Mouse (Mus musculus) lung, postnatal 14 days (tissue): ENCODE measurements at regions not wholly inside any gene's neighbourhood (a gene's known extent, or its start where the extent isn't known, plus 50 kb on each side); places are given as distances from the start of the nearest gene placed in this dataset.

Experiments
- DNase-seq: peaks from one replicate; pipeline ENCODE4 v3.0.0; 2021

DNA sequence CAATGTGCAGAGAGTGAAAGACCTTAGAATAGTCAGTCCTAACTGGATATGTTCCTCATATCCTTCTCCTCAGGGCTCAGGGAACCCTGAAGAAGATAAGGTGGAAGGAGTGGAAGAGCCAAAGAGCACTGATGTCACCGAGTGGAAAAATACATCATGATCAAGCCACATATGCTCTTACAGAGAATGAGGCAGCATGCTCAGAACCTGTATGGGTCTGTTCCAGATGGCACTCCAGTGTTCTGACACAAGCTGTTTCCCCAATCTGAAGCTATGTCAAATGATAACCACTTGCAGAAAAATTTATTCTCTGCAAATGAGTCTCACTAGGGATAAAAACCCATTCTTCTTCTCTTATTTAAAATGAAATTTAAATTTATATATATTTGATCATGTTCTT is 572.6 kb upstream of the Robo2 start:
- DNase-seq: no peak

DNA sequence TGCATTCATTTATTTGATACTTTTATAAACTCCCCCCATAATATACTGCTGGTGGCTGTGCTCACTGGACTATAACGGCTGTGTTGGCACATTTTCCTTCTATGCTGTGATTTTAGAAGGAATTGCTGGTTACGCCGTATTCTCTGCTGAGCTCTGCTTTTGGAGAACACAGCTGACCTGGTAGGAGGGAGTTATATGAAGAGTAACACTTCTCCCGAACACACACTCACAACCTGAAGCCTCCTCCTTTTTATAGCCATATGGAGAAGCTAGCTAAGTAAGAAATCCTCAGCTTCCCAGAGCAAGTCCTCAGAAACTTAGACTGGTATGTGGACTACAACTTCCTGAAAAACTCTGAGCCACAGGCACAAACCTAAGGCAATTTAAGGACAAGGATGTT is 554.5 kb upstream of the Robo2 start:
- DNase-seq: no peak

DNA sequence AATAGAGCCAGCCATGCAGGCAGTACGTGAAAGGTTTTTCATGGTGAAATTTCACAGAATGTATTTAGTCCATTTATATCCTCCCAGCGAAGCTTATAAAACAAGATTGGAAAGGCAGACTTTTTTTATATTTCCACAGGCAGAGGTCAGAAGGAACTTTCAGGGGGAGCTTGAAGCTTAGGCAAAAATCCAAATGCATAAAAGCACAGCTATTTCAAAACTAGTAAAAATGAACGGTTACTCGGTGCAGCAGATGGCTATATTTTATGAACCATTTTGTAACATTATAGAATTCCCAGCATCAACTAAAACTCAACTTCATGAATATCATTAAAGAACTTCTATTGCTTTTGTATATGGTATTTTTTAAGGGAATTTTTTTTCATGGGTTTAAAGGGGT is 518.1 kb upstream of the Robo2 start:
- DNase-seq: no peak

DNA sequence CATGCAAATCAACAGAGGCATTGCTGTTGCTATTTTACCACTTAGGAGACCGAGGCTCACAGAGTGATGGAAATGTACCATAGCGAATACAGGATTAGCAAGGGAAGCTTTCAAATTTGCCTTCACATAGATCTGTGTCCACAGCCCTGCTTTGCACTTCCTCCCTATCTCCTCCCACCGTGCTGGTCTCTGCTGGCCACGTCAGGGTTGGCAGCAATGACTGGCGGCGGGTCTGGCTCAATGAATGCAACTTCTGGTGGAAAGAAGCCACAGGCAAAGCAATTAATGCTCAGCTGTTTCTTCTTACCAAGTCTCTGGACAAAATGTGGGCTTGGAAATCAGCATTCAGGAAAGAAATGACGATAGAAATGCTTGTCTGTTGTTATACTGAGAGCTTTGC is 489.2 kb upstream of the Robo2 start:
- DNase-seq: peak; percentile 16

DNA sequence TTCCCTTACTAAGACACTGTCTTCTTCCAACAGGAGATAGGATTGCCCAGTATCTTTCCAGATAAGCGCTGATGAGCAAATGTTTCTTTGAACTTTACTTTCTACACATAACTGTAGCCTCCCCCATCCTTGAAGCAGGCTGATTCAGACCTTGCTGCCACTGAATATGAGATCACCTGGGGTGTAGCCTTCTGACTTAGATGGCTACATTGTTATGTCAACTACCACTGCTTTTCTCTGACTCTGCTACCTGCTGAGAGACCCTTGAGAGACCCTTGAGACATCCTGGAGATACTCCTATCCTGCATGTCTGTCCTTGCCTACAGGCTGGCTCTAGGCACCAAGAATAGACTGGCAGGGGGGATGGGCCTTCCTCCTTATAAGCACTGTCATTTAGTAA is 476.1 kb upstream of the Robo2 start:
- DNase-seq: no peak

DNA sequence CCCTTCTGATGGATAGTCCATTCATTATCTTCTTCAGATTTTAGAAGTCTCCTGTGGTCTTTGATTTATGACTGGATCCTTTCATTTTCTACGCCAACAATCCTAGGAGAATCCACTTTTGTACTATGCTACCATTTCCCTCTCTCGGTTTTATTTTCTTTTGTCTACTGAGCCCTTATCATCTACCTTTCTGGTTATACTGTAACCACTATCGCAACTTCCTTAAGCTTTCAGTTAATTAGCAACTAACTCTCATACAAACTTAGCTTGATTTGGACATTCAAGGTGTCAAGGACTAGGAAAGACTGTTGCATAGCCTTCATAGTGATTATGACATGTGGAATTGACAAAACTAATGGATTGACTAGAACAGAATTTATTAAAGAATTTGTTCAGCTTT is 467.0 kb upstream of the Robo2 start:
- DNase-seq: no peak

DNA sequence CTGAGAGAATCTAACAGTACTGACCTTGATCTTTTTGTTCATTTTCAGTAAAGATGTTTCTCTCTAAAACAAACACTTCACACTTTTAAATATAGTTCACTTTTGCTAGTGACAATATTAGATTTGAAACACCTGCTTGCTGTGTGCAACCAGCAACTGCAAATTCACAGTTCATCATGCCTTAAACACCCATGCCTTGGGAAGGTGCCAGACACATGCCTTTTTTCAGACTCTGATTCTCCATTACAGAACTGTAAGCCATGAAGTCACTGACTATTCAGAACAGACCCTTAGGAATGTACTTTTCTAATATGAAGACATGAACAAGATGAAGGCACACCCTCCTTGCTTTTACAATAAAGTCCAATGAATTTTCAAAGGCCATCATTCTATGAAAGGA is 462.1 kb upstream of the Robo2 start:
- no peak for DNase-seq

DNA sequence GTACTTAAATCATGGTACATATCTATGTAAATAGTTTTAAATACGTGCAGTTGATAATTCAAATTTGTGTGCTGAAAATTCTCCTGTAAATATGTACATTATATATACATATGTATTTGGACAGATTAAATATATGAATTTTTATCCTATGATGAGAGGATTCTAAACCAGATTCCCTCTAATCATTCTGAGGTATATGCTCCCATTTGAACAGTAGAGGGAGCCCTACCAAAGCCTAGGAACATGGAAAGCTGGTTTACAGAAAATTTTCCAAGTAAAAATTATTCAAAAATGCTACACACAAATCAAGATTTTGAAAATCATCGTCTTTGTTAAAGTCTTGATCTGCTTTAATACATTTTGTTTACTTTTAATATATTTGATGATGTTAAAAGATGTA is 446.1 kb upstream of the Robo2 start:
- no peak for DNase-seq

DNA sequence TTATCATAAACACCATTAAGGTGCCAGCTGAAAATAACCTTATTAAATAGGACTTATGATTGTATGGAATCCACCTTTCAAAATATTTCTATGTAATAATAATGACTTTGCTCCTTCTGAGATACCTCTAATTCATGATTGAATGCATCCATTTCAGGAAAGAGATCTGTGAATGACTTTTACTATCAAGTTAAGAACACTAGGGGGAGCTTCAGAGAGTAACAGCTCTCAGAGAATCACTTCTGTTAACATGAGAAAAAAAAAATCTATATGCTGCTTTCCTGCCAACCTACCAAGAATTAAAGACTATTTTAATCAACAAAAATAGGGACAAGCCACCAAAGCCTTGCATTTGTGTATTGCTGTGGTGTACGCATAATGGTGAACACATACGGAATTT is 428.4 kb upstream of the Robo2 start:
- no peak for DNase-seq

DNA sequence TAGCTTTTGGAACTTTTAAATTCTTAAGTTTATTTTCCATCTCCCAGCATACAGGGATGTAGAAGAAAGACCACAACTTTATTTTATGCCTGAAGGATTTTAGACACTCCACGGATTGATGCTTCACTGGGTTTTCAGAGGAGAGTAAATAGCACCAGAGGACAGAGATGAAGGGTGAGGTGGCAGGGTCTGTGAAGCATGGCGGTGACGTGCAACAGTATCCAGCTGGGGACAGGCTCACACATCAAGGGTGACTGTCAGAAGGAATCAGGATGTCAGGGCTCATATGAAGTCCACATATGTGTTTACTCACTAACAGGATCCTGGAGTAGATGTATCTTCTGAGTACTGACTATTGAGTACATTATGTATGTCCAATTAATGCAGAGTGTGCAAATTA is 402.8 kb upstream of the Robo2 start:
- DNase-seq: no peak

DNA sequence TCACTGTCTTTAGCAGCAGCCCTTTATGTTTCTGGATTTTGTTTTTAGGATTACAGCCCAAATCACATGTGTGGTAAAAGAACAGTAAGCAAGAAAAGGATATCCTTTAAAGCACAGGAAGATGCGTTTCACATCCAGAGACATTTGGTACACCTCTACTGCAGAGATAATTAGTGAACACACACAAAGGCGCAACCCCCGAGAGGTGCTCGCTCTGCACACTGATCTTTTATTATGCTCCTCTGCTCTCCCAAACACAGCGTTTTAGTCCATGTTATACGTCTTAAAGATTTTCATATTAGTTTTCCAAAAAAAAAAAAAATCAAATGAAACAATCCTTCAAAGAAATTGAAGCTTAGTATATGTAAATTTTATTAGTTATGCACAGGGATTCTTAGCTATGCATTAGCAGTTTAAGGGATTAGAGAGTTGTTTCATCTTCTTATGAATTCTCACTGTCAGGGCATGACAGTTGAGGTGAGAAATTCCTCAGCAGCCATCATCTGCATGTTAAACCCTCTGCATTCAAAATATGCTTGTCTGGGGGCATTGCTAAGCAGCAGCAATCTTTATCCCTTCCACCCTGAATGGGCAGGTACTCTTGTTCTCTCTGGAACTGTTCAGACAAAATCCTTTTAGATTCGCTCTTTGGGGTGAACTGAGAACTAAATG is 397.7 kb upstream of the Robo2 start:
- DNase-seq: no peak

DNA sequence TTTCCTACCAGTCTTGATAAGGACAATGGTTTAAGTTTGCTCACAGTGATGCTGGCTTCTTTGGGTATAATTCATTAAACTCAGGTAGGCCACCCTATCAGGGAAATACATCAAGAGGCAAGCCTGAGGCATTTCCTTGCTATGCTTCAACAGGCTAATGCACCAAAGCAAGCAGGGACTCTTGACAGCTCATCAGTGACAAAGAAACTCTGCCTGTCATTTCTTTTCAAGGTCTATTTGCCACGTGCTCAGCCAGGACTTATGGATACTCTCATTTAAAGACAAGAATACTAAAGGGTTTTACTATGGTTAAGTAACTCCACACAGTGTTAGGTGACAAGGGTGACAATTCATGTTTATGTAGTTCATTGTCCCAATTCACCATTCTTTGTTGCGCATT is 395.1 kb upstream of the Robo2 start:
- DNase-seq: no peak

DNA sequence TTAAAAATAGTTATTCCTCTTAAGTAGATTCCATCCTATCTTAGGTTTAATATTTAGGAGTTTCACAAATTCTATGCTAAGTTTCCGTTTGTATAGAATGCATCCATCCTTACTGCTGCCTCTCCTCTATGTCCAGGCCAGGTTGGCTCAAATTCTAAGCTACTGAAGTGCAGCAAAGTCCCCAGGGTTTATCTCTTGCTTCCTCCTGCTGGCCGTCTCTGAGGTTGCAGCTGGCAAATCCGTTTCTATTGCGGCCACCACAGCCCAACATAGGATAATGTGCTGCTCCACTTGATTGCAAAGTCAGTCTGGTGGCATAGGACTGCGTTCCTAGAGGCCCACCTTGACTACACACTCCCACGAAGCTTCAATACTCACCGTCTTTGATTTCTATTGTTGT is 389.7 kb upstream of the Robo2 start:
- DNase-seq: peak; percentile 56

DNA sequence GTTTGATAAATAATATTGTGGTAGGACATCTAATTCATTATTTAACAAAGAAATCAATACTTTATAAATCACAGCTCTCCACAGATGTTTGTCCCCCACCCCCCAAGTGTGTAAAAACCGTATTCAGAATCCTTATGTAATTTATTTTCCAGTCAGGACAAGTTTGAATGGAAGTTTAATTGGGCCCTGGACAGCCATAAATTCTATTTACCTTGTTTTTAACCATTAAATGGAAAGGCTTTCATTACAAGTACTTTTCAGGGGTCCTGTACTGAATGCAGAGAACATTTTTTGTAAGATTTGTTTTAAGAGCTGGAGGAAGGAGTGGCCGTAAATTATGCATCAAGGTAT is 384.7 kb upstream of the Robo2 start:
- no peak for DNase-seq

DNA sequence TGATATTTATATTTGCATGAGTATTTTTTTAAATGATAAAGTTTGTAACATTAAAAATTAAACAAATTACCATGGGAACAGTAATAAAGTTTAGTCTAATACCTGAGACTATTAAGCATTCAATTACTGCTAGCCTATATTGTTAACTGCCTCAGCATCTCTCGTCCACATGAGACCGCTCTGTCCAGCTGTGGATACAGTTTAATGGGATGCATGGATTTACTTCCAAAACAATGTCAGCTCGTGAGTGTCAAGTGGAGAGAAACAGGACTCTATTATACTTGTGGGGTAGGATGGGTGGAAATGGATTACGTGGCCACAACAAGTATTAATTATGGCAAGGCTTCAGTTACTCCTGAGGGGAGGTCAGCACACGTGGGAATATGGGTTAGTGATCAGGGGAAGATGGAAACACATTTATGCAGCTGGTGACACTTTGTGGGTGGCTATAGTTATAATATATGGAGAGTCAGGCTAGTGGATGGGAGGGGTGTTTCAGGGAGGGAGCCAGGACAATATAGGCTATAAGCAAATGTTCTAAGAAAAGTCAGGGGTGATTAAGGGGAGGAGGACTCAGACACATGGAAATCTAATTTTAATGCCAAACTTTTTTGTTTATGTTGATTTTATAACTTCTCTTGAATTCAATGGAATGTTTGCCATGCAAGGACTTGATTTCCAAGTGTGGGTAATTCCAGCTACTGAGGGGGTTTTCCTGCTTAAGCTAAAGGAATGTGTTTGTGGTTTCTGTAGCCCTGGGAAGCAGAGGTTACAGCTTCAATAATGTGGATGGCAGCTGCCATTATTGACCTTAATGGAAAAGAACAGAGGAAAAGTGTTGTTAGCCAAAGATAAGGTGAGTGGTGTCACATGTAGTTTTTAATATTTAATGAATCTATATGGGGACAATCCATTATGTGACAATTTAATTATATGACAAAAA is 384.0 kb upstream of the Robo2 start:
- no peak for DNase-seq

DNA sequence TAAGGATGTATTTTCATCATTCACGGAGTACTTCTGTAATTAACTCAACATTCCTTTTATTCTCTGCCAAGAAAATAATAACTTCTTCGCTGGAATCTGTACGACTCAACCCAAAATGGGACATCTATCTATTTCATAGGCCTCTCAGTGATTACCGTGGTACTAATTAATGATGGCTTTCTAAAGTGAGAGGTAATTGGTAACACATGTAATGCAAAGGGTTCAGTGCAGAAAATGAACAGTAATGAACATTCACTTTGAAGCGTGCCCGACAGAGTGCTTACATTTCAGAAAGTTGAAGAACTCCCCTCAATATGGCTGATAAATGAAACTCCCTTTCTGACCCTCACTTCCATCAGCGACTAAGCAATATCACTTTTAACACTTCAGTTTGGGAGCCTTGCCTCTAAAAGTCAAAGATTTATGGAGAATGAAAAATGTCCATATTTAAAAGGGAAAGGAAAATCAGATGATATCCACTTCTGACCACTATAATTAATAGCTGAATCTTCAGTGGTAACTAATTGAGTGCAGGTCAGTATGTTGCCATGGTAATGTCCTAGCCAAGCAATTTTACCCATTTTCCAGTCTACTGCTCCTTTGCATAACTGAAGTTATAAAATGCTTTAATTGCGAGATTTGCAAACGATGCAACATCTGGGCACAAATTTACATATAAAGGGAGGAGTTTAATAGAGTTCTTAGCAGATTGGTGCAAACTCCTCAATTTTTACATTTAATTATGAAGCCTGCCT is 373.9 kb upstream of the Robo2 start:
- DNase-seq: no peak

DNA sequence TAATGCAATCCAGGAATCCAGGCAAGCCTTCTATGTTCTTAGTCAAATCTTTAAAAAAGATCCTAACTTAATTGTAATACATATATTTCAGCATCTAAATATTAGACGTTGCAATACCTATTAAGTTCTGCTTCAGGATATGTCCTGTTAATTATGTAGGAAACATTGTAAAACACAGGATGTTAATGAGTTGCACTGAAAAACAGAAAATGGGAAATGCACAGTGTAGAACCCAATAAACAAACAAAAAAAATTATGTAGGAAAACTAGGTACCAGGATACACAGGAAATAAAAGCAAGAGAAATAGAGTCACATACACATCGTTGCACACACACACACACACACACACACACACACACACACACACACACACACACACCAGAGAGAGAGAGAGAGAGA is 368.8 kb upstream of the Robo2 start:
- DNase-seq: no peak

DNA sequence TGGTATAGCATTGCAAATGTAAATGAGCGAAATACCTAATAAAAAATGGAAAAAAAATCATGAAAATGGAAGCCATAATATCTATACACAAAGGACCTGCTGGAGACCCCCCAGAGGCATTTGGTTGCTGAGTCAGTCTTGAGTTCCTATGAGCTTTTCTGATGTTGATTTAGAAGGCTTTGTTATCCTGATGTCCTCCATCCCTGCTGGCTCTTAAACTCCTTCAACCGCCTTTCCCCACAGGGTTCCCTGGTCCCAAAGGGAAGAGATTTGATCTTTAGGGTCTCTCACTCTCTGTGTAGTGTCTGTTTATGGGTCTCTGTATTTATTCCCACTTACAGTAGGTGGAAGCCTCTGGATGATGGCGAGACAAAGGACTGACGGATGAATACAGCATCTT is 356.6 kb upstream of the Robo2 start:
- no peak for DNase-seq

DNA sequence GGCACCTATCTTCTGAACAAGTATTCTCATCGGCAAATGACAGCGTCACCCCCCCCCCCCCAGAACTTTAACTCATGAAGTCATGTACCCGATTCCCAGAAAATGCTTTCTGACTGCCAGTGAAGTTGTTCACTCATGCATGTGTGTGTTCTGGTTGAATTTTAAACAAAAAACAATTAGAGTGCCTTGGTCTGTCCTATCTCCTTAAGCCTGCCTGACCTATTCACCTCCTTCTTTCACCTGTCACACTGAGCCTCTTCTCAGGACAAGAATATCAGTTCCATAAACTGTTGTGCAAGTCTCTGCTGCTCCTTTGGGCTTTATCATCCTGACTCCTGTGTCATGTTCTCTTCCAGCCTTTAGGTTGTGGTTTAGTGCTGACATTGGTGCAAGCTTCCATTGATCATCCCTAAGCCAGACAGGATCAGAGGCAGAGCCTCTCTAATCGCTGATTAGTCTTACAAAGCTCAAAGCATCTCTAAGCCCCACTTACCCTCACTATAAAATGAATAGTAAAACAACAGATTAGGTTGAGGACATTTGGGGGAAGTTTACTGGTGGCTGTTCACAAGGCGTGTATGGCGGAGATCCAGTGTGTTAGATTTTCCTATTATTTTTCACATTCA is 345.2 kb upstream of the Robo2 start:
- no peak for DNase-seq

DNA sequence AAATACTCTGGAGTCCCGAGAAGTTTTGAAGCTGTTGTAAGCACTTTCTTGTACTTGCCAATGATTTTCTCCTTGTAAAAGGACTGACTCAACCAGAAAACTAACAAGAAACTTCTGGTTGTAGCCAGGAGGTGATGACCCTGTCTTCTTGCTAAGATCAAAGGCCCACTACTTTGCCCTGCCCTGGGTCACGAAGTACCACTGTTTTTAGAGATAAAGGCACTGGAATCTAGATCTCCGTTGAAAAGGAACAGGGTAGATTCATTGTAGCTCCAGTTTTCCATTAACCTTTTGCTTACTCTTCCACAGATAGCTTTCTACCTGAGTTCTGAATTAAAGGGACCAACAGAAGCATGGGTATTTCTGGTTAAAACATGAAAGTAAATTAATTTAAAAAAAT is 339.3 kb upstream of the Robo2 start:
- no peak for DNase-seq

DNA sequence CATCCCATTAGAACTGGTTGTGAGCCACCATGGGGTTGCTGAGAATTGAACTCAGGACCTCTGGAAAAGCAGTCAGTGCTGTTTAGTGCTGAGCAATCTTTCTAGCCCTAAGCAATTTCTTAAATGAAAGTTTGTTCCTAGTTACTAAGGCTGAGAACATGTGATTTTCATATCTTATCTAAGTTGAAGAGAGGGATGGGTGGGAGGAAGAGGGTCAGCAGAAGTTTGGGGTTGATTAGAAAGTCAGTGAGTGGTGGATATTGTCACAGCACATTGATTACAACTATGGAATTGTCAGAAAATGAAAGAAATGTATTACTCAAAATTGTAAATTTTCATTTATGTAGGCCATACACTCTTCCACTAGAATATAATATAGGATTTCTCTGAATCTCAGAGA is 337.4 kb upstream of the Robo2 start:
- no peak for DNase-seq

DNA sequence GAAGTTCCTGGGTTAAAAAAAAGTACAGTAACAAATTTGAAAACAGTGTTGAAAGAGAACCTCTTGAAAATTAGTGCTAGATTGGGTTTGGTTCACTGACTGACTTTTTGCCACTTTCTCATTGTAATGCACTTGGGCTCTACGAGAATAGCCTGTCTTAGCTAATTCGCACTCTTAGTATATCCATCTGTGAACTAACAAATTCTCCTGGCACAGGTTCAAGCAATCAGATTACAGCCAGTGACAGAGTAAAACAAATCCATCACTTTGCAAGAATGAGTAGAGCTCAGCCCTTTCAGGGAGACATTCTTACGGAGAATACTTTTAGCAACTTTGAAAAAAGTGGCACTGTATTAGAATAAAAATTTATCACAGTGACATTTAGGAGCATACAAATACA is 331.9 kb upstream of the Robo2 start:
- no peak for DNase-seq
